Mouse (Mus musculus) limb, embryonic 13.5 days (tissue): ENCODE results near the gene Cd47. TPM values are rescaled to one million over a fixed set of nuclear protein-coding genes. Genes with fewer than 3 reads are reported as not detected.
A peak's percentile ranks its signal among the peaks of the same experiment; 100 is the strongest.

ENCODE experiments used
- ATAC-seq: fragments of 200-750 bp; cut with Nextera tagmentation; 2 replicates; pipeline ENCODE4 v1.8.0; 2017; ENCODE audit warnings: low read depth, moderate number of reproducible peaks, moderate TSS enrichment; ENCODE audit not compliant: low FRiP score
- H3K27ac ChIP-seq: fragments of 300-500 bp; sonication (generic); 2 replicates; pipeline ENCODE4 v1.5.1; 2015; ENCODE audit warnings: inconsistent platforms, mild to moderate bottlenecking, moderate library complexity
- H3K27me3 ChIP-seq: fragments of 300-500 bp; sonication (generic); 2 replicates; pipeline ENCODE4 v1.6.1; 2015; ENCODE audit warnings: mild to moderate bottlenecking, inconsistent platforms
- H3K36me3 ChIP-seq: fragments of 300-500 bp; sonication (generic); 2 replicates; pipeline ENCODE4 v1.6.1; 2015; ENCODE audit warnings: inconsistent platforms, mild to moderate bottlenecking, moderate library complexity
- H3K4me1 ChIP-seq: fragments of 300-500 bp; sonication (generic); 2 replicates; pipeline ENCODE4 v1.6.1; 2015; ENCODE audit warnings: inconsistent platforms
- H3K4me2 ChIP-seq: fragments of 300-500 bp; sonication (generic); replicated peaks from 2 replicates; pipeline ENCODE4 v1.6.1; 2015; ENCODE audit warnings: inconsistent platforms, mild to moderate bottlenecking, moderate library complexity
- H3K4me3 ChIP-seq: fragments of 300-500 bp; sonication (generic); 2 replicates; pipeline ENCODE4 v1.5.1; 2015; ENCODE audit warnings: moderate library complexity, mild to moderate bottlenecking, inconsistent platforms
- H3K9ac ChIP-seq: fragments of 300-500 bp; sonication (generic); 2 replicates; pipeline ENCODE4 v1.6.1; 2015; ENCODE audit warnings: mild to moderate bottlenecking, inconsistent platforms
- H3K9me3 ChIP-seq: fragments of 300-500 bp; sonication (generic); 2 replicates; pipeline ENCODE4 v1.6.1; 2016; ENCODE audit warnings: inconsistent platforms
- WGBS: fragments of 180-500 bp; shearing (Covaris S2); methylation state at CpG from one replicate; pipeline ENCODE4 v1.1.7; 2015; 5-methylcytosine and 5-hydroxymethylcytosine counted together
- polyA plus RNA-seq: library from polyadenylated mRNA; unstranded; fragments of >200 nt; fragmentation: Nextera tagmentation; extraction: Ambion mirVana; gene quantifications from 2 replicates; pipeline ENCODE4 v1.2.1, GENCODE M21; 2015

The Cd47 gene
- polyA plus RNA-seq, 1 experiment from 2014 or later, result 62.5 TPM

- Histone ChIP-seq H3K4me1 (no peaks in the 10 kb centered on the region), H3K9me3 (no peaks in the 10 kb centered on the region), H3K9ac (no peak overlapping the region), H3K4me2 (no peak overlapping the region), H3K27ac (no peak overlapping the region), H3K27me3 (no peaks in the 10 kb centered on the region), H3K4me3 (no peak overlapping the region), H3K36me3 (no peaks in the 10 kb centered on the region)
- ATAC-seq, result no peak
- WGBS, result 86% methylated on average over 5 of the region's 5 CpGs
Measured at GRCm38 (mm10) chr16:49847224-49848003, 47.1 kb downstream of the Cd47 start.

GRCm38 (mm10) chr16:49848651-49849050, 48.3 kb downstream of the Cd47 start:
- ATAC-seq, result no peak
- no peak overlapping the region for H3K4me2 ChIP-seq
- H3K9me3 ChIP-seq, result no peaks in the 10 kb centered on the region
- no peaks in the 10 kb centered on the region for H3K4me1 ChIP-seq
- H3K27ac ChIP-seq, result no peak overlapping the region
- H3K27me3 ChIP-seq, result no peaks in the 10 kb centered on the region
- H3K4me3 ChIP-seq, result no peak overlapping the region
- no peaks in the 10 kb centered on the region for H3K36me3 ChIP-seq
- WGBS, result 58% methylated on average over 1 of the region's 1 CpGs
- H3K9ac ChIP-seq, result no peak overlapping the region

GRCm38 (mm10) chr16:49852940-49853339, 52.6 kb downstream of the Cd47 start:
- no peaks in the 10 kb centered on the region for H3K9me3 ChIP-seq
- no peak overlapping the region for H3K27ac ChIP-seq
- H3K4me1 ChIP-seq, result peaks cover 17% of the 10 kb centered on the region
- 89% methylated on average over 3 of the region's 3 CpGs for WGBS
- no peak overlapping the region for H3K4me2 ChIP-seq
- no peak for ATAC-seq
- H3K9ac ChIP-seq, result no peak overlapping the region
- H3K4me3 ChIP-seq, result no peak overlapping the region
- no peaks in the 10 kb centered on the region for H3K36me3 ChIP-seq
- H3K27me3 ChIP-seq, result no peaks in the 10 kb centered on the region

- Histone ChIP-seq H3K4me1 (peaks cover 24% of the 10 kb centered on the region), H3K4me3 (no peak overlapping the region), H3K36me3 (no peaks in the 10 kb centered on the region), H3K4me2 (no peak overlapping the region), H3K9me3 (no peaks in the 10 kb centered on the region), H3K27me3 (no peaks in the 10 kb centered on the region), H3K27ac (no peak overlapping the region), H3K9ac (no peak overlapping the region)
- 83% methylated on average over 6 of the region's 6 CpGs for WGBS
- ATAC-seq, result no peak
Measured at GRCm38 (mm10) chr16:49853633-49854032, 53.3 kb downstream of the Cd47 start.

- Histone ChIP-seq H3K4me3 (no peak overlapping the region), H3K4me2 (peak overlapping the region; percentile 73; the same call in 1 of the 2 replicates), H3K36me3 (no peaks in the 10 kb centered on the region), H3K27me3 (no peaks in the 10 kb centered on the region), H3K9ac (no peak overlapping the region), H3K4me1 (peaks cover 30% of the 10 kb centered on the region), H3K27ac (no peak overlapping the region), H3K9me3 (no peaks in the 10 kb centered on the region)
- WGBS, result 92% methylated on average over 6 of the region's 6 CpGs
- no peak for ATAC-seq
Measured at GRCm38 (mm10) chr16:49854194-49854593, 53.9 kb downstream of the Cd47 start.

- Histone ChIP-seq H3K9ac (peak overlapping the region; percentile 91), H3K27ac (peak overlapping the region; percentile 96), H3K4me2 (peak overlapping the region; percentile 73), H3K27me3 (no peaks in the 10 kb centered on the region), H3K4me3 (peak overlapping the region; percentile 94), H3K9me3 (no peaks in the 10 kb centered on the region), H3K4me1 (peaks cover 31% of the 10 kb centered on the region), H3K36me3 (no peaks in the 10 kb centered on the region)
- ATAC-seq, result peak; percentile 95
- WGBS, result 2% methylated on average over 53 of the region's 74 CpGs
Measured at GRCm38 (mm10) chr16:49854931-49855835, 54.9 kb downstream of the Cd47 start.

- peak overlapping the region; percentile 94 for H3K4me3 ChIP-seq
- WGBS, result under 1% methylated on average over 36 of the region's 39 CpGs
- H3K27ac ChIP-seq, result peak overlapping the region; percentile 96
Measured at GRCm38 (mm10) chr16:49855836-49856503, 55.6 kb downstream of the Cd47 start.

GRCm38 (mm10) chr16:49856661-49857060, 56.3 kb downstream of the Cd47 start:
- 30% methylated on average over 8 of the region's 8 CpGs for WGBS
- no peak for ATAC-seq
- no peaks in the 10 kb centered on the region for H3K9me3 ChIP-seq

More at GRCm38 (mm10) chr16:49855836-49856503, 55.6 kb downstream of the Cd47 start:
- Histone ChIP-seq H3K36me3 (no peaks in the 10 kb centered on the region), H3K9me3 (no peaks in the 10 kb centered on the region), H3K9ac (peak overlapping the region; percentile 91), H3K4me1 (peaks cover 31% of the 10 kb centered on the region), H3K4me2 (peak overlapping the region; percentile 73), H3K27me3 (no peaks in the 10 kb centered on the region)
- peak; percentile 67 for ATAC-seq

GRCm38 (mm10) chr16:49857504-49858160, 57.3 kb downstream of the Cd47 start:
- H3K4me3 ChIP-seq, result peak overlapping the region; percentile 21
- H3K27me3 ChIP-seq, result no peaks in the 10 kb centered on the region
- ATAC-seq, result no peak
- H3K4me2 ChIP-seq, result peak overlapping the region; percentile 50
- H3K36me3 ChIP-seq, result no peaks in the 10 kb centered on the region
- H3K9me3 ChIP-seq, result no peaks in the 10 kb centered on the region
- H3K27ac ChIP-seq, result no peak overlapping the region
- 56% methylated on average over 8 of the region's 8 CpGs for WGBS
- H3K9ac ChIP-seq, result peak overlapping the region; percentile 13; the same call in 1 of the 2 replicates
- peaks cover 31% of the 10 kb centered on the region for H3K4me1 ChIP-seq

More at GRCm38 (mm10) chr16:49856661-49857060, 56.3 kb downstream of the Cd47 start:
- no peaks in the 10 kb centered on the region for H3K27me3 ChIP-seq
- peaks cover 31% of the 10 kb centered on the region for H3K4me1 ChIP-seq
- peak overlapping the region; percentile 94 for H3K4me3 ChIP-seq
- peak overlapping the region; percentile 73 for H3K4me2 ChIP-seq
- H3K27ac ChIP-seq, result no peak overlapping the region
- no peaks in the 10 kb centered on the region for H3K36me3 ChIP-seq
- peak overlapping the region; percentile 91 for H3K9ac ChIP-seq

GRCm38 (mm10) chr16:49858161-49858906, 58.0 kb downstream of the Cd47 start:
- Histone ChIP-seq H3K27me3 (no peaks in the 10 kb centered on the region), H3K4me2 (peak overlapping the region; percentile 44), H3K4me3 (peak overlapping the region; percentile 11), H3K27ac (no peak overlapping the region), H3K4me1 (peaks cover 31% of the 10 kb centered on the region), H3K9me3 (no peaks in the 10 kb centered on the region), H3K36me3 (no peaks in the 10 kb centered on the region), H3K9ac (no peak overlapping the region)
- 73% methylated on average over 9 of the region's 9 CpGs for WGBS
- no peak for ATAC-seq
